Mouse (Mus musculus) gastrocnemius, adult 2 months (tissue): Measurements from ENCODE around the gene Itpkc. TPM values are rescaled to one million over a fixed set of nuclear protein-coding genes. Genes with fewer than 3 reads are reported as not detected.

ENCODE experiments used
- DNase-seq: peaks from one replicate; pipeline ENCODE4 v3.0.0; 2022
- H3K27ac ChIP-seq: fragments of 200-600 bp; 2 replicates; pipeline ENCODE4 v1.8.1; 2022; ENCODE audit warnings: mild to moderate bottlenecking
- H3K4me3 ChIP-seq: fragments of 200-600 bp; 2 replicates; pipeline ENCODE4 v1.8.1; 2022; ENCODE audit warnings: mild to moderate bottlenecking, moderate library complexity
- CTCF ChIP-seq: fragments of 200-600 bp; IDR thresholded peaks from 2 replicates; pipeline ENCODE4 v1.8.1; 2022; ENCODE audit warnings: antibody characterized with exemption, mild to moderate bottlenecking, moderate library complexity
- intact Hi-C: fragments of 180-260 bp; cut with DNase I; formaldehyde crosslinking; loops from one replicate; pipeline ENCODE4 v1.15.1; 2025
- long read RNA-seq, 2 experiments: library from polyadenylated mRNA; stranded (forward); transcript quantifications; one replicate each; pipeline ENCODE4 v2.0.0; 2021
- total RNA-seq, 2 experiments: library from RNA; stranded (reverse); gene quantifications; 2 replicates each; pipeline ENCODE4 v1.2.3; 2021

Gene Itpkc
- total RNA-seq: 1 to 10 TPM; 3.9 to 4.3 TPM
- long read RNA-seq, experiment 1, transcript Itpkc-201 (7 exons, 3,247 nt): major isoform, 8 of 12 reads
- long read RNA-seq, experiment 1, partial matches to known transcripts: 0 of 12 reads
- long read RNA-seq, experiment 1, other reads (novel, unspliced or antisense): 4 of 12 reads
- long read RNA-seq, experiment 2, transcript Itpkc-201 (7 exons, 3,247 nt): major isoform, 10 of 10 reads
- long read RNA-seq, experiment 2, partial matches to known transcripts: 0 of 10 reads
- long read RNA-seq, experiment 2, other reads (novel, unspliced or antisense): 0 of 10 reads

DNA sequence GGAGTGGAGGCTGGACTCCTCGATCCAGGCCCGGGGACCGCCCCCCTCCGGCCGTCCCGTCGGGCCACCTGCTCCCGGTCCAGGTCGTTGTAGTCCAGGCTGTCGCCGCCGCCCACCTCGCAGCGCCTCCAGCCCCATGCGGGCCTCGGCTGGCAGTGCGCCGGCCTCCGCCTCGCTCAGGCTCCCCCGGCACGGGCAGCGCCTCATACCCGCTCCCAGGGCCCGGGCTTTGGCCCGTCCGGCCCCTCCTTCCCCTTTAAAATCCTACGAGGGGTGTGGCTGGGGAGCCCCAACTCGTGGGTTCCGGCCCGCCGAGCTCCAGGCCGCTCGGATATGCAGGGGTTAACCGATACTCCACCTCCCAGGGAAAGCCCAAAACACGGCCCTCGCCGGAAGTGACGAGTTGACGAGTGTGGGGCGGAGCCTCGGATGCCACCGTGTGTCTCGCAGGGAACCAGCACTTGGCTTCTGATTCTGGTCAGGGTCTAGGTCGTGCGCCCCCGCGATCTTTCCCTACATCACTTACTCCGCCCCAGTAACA lies at the start of gene Itpkc:
Itpkc (minus strand) TSS at position 381 of the 541 bp plus-strand sequence.
- 0 out of 2 replicates have a peak, but pooled peaks have one; percentile 13 for TF ChIP-seq CTCF
- Histone ChIP-seq H3K27ac (peak within 1 kb of the TSS; percentile 95), H3K4me3 (peak within 1 kb of the TSS; percentile 85)
- peak; percentile 94 for DNase-seq
- intact Hi-C loops: loop anchor here (2.0 kb wide), 1 partner anchor 32 kb away; the partner anchor contains the start of gene Snrpa

DNA sequence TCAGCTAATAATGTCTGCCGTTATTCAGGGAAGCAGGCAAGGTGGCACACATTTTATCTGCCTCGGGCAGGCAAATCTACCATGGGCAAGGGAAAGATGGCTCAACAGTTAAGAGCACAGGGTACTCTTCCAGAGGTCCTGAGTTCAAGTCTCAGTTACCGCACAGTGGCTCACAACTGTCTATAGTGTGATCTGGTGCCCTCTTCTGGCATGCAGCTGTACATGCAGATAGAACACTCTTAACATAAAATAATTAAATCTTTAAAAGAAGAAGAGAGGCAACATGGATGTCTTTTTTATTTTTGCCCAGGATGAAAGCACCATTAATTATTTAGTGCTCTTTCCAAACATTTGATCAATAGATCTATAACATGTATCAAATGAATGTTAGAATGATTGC lies 48.7 kb upstream of the Itpkc start:
- H3K4me3 ChIP-seq: no peak overlapping the region
- DNase-seq: no peak
- no peak overlapping the region for H3K27ac ChIP-seq
- TF ChIP-seq CTCF: peak; percentile 67
- intact Hi-C loops: loop anchor here (2.0 kb wide), 2 partner anchors 118 to 144 kb away; no protein-coding TSS in a partner anchor

DNA sequence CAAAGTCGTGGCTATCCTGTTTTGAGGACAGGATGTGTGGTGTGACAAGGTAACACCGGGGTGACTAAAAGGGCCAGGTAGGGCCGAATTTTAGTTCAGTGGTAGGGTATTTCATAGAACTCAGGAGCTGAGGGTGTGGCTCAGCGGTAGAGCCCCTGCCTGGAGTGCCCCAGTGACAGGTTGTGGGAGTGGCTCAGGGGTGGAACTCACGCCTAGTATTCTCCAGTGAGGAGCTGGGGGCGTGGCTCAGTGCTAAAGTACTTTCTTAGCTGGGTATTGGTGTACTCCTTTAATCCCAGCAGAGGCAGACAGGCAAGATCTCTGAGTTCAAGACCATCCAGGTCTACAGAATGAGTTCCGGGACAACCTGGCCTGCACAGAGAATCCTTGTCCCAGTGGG lies 47.6 kb upstream of the Itpkc start:
- DNase-seq: no peak
- Histone ChIP-seq H3K27ac (no peak overlapping the region), H3K4me3 (no peak overlapping the region)
- no peak for TF ChIP-seq CTCF
- intact Hi-C loops: loop anchor here (2.0 kb wide), 2 partner anchors 117 to 143 kb away; no protein-coding TSS in a partner anchor

DNA sequence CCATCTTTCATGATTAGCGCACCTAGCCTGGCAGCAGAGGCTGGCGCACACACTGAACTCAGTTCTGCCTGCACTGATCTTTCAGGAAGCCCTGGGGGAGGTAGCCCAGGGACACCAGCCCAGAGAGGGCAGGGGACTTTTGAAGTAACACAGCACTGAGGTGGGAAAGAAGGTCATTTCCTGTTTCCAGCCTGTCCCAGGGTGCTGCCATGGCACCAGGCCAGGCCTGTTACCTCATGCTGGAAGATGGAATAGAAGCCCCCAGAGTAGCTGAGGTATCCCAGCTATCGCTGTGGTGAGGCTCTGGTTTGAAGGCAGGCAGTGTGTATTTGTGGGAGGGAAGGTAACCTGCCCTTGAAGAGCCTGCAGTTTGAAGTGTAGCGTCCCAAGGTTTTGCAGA lies 46.5 kb upstream of the Itpkc start:
- TF ChIP-seq CTCF: no peak
- DNase-seq: no peak
- no peak overlapping the region for H3K4me3 ChIP-seq
- no peak overlapping the region for H3K27ac ChIP-seq
- intact Hi-C loops: no loop called here

DNA sequence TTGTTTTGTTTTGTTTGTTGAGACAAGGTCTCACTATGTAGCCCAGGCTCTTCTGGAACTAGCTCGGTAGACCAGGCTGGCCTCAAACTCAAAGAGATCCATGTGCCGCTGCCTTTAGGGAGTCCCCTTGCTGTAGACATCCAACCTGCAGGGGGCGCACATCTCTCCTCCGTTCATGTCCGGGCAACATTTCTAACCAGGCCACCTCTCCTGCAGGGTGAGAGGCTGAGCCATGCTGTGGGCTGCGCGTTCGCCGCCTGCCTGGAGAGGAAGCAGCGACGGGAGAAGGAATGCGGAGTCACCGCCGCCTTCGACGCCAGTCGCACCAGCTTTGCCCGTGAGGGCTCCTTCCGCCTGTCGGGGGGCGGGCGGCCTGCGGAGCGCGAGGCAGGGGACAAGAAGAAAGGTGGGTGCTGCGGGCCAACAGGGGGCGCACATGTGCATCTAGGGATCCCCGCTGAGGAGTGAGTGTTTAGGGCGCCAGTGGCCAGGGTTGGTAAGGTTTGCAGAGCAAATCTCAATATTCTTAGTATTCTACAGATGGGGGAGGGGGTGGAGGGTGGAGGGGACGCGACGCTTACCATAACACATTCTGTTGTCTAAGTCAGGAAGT lies 45.4 kb upstream of the Itpkc start:
- intact Hi-C loops: no loop called here
- Histone ChIP-seq H3K4me3 (no peak overlapping the region), H3K27ac (no peak overlapping the region)
- TF ChIP-seq CTCF: peak; percentile 21; the same call in 1 of the 2 replicates
- DNase-seq: peak; percentile 51

DNA sequence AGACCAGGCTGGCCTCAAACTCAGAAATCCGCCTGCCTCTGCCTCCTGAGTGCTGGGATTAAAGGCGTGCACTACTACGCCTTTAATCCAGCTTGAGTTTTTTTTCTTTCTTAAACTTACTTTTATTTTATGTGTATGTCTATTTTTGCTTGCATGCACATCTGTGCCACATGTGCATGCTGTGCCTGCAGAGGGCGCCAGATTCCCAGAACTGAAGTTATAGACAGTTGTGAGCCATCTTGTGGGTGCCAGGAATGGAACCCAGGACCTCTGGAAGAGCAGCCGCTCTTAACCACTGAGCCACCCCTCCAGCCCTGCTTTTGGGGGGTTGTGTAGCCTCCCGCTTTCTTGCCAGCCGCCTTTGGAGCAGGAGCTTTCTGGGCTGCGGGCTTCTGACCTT lies 43.0 kb upstream of the Itpkc start:
- H3K4me3 ChIP-seq: no peak overlapping the region
- no peak for TF ChIP-seq CTCF
- intact Hi-C loops: no loop called here
- H3K27ac ChIP-seq: no peak overlapping the region
- no peak for DNase-seq

DNA sequence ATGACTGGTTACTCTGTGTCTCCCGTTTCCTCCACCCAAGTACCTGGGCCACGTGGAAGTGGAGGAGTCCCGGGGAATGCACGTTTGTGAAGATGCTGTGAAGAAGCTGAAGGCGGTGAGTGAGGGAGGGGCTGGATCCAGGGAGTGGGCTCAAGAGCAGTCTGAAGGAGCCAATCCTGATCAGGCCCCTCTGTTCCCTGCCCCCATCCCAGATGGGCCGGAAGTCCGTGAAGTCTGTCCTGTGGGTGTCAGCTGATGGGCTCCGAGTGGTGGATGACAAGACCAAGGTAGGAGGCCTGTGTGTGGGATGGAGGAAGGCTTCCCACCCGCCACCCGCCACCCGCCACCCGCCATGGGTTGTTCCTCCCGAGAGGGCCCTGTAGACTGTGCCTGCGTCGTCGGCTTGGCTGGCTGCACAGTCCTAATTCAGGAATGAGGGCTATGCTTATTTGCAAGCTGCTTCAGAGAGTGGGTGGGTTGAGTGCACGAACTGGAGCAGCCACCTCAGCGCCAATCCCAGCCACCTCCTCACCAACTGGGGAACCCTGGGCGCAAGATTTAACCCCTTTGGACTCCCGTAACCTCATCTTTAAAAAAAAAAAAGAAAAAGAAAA lies 38.2 kb upstream of the Itpkc start:
- DNase-seq: no peak
- no peak overlapping the region for H3K27ac ChIP-seq

DNA sequence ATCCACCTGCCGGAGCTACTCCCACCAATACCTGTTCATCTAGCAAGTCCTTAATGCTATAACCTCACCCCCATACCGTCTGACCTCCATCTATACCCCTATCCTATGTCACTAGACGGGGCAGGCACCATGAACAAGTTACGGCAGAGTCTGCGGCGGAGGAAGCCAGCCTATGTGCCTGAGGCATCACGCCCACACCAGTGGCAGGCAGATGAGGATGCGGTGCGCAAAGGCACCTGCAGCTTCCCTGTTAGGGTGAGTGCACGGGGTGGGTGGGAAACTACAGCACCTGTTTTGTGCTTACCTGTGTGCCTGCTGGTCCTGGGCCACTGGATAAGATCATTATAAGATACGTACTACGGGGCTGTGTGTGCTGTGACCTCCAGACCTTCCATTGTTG lies 36.3 kb upstream of the Itpkc start:
- intact Hi-C loops: no loop called here
- H3K27ac ChIP-seq: no peak overlapping the region
- TF ChIP-seq CTCF: no peak
- H3K4me3 ChIP-seq: no peak overlapping the region
- no peak for DNase-seq

More for the DNA sequence above, 38.2 kb upstream of the Itpkc start:
- H3K4me3 ChIP-seq: no peak overlapping the region
- intact Hi-C loops: no loop called here
- TF ChIP-seq CTCF: no peak

DNA sequence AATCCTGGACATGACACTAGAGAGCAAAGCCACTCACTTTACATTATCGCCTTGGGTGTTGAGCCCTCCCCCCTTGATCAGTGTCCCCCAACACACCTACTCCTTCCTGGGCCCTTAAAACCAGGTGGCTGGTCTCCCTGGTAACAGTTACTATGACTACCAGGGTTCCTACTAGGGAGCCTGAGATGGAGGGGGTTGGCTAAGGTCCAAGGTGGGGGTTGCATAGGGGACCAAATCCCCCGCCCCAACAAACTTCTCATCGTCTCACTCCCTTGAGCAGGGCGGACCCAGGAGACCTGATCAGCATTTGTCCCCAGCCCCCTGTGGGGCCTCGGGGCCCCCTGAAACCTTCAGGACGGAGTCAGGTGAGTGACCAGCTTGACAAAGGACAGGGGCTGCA lies 33.4 kb upstream of the Itpkc start:
- intact Hi-C loops: no loop called here
- Histone ChIP-seq H3K4me3 (no peak overlapping the region), H3K27ac (no peak overlapping the region)
- no peak for TF ChIP-seq CTCF
- DNase-seq: no peak

DNA sequence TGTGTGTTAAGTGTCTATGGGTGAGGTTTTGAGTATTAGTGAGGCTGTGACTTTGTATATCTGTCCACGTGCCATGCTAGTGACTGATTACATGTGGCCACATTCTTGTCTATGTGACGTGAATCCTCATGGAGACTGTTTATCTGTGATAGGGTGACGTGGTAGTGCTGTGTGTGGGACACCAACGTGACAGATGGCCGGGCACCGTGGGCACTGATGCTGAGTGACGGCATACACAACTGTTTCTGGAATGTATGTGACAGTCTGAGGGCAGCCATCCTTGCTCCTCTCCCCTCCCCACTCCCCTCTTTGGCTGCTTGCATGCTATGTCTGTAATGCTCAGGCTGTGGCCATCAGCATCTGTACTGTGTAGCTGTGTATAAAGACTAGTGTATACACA lies 32.4 kb upstream of the Itpkc start:
- Histone ChIP-seq H3K27ac (no peak overlapping the region), H3K4me3 (no peak overlapping the region)
- DNase-seq: no peak
- TF ChIP-seq CTCF: no peak
- intact Hi-C loops: no loop called here

DNA sequence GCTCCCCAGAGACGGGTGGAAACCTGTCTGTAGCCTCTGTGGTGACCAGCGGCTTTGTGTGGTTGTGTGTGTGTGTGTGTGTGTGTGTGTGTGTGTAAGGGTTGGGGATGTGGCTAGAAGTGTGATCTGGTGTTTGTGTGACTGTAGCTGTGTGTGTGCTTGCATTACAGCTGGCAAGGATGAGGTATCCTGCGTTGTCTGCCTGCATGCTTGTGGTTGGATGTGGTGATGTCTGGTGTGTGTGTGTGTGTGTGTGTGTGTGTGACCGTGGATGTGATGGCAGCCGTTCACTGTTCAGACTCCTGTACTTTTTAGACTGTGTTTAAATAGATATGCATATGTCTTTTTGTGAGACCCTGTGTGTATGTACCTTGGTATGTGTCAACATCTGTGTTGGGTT lies 31.3 kb upstream of the Itpkc start:
- peak overlapping the region; percentile 87 for H3K27ac ChIP-seq
- DNase-seq: no peak
- no peak for TF ChIP-seq CTCF
- intact Hi-C loops: loop anchor here (5.0 kb wide), 1 partner anchor 97 kb away; no protein-coding TSS in a partner anchor
- H3K4me3 ChIP-seq: peak overlapping the region; percentile 88

DNA sequence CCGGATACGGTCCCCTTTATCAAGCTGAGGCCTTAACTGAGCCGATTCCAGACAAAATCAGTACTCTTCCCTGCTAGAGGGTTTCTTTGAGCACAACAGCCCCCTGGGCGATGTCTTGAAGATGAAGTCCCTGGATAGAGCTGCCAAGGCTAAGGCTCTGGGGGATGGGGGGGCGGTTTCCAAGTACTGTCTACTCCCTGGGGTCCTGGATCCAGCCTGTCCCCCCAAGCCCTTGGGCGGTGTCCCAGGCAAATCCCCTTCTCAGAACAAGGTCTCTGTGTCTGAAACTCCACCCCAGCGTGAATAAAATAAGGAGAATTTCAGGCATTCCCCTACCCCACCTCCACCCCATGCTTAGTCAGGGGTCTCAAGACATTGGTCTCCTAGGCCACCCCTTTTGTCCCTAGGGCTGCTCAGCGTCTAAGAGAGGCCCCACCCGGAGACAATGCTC lies 30.8 kb upstream of the Itpkc start:
- no peak for DNase-seq

More for the DNA sequence above, 30.8 kb upstream of the Itpkc start:
- TF ChIP-seq CTCF: no peak
- Histone ChIP-seq H3K27ac (peak overlapping the region; percentile 87), H3K4me3 (peak overlapping the region; percentile 88)
- intact Hi-C loops: loop anchor here (5.0 kb wide), 1 partner anchor 97 kb away; no protein-coding TSS in a partner anchor
